Mouse (Mus musculus): Measurements from ENCODE around the gene Olfr764-ps1. TPM values are rescaled to one million over a fixed set of nuclear protein-coding genes. Genes with fewer than 3 reads are reported as not detected.
"Not testable (repeated sequence)": the region's sequence is repeated elsewhere in the genome, so short reads cannot be mapped to it uniquely, and the experiment has no call there.

Gene Olfr764-ps1
- total and polyA plus RNA-seq, 3 experiments: 0.11 TPM; not detected in 2

DNA sequence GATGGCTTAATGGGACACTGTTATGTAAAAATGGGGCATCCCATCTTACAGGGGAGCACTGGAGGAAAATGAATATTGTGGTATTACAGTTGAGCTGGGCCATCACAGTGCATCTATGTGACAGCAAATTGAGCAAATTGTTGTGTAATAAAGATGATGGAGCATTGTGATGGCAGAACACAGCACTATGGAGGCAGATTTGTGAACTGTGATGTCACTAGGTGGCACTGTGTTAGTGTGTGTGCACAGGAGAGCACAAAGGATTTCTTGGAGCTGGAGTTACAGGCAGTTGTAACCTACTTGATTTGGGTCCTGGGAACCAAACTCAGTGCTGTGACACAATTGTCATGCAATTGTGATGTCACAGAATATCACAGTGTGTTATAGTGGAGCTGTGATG lies 16.4 kb downstream of the Olfr764-ps1 start:
- Histone ChIP-seq H3K4me1 (ENCODE audit: insufficient read depth, low read depth, low read length) (no peaks in the 10 kb centered on the region), H3K9me3 (replicated peaks) (no peaks in the 10 kb centered on the region), H3K27me3 (ENCODE audit: insufficient read depth, low read length) (no peaks in the 10 kb centered on the region), H3K4me3 (ENCODE audit: low read depth, low read length) (no peak overlapping the region), H3K36me3 (replicated peaks) (no peaks in the 10 kb centered on the region)
- no peak for ATAC-seq (ENCODE audit: extremely low read depth, insufficient number of reproducible peaks, low FRiP score, poor library complexity, severe bottlenecking)
- no peak for DNase-seq (ENCODE audit: low spot score)
- TF ChIP-seq GATA2 (IDR thresholded peaks at IDR 0.05; ENCODE audit: borderline replicate concordance, low read depth, low read length): no peak
- no peak for TF ChIP-seq CTCF (IDR thresholded peaks at IDR 0.05; ENCODE audit: low read depth, low read length)
- no peak for TF ChIP-seq POLR2AphosphoS5 (IDR thresholded peaks at IDR 0.05; ENCODE audit: insufficient replicate concordance, low read depth, low read length)
- no peak for TF ChIP-seq GATA1 (IDR thresholded peaks at IDR 0.05; ENCODE audit: borderline replicate concordance, low read length)
- TF ChIP-seq TAL1 (conservative IDR thresholded peaks at IDR 0.05; ENCODE audit: low read depth, low read length): no peak

DNA sequence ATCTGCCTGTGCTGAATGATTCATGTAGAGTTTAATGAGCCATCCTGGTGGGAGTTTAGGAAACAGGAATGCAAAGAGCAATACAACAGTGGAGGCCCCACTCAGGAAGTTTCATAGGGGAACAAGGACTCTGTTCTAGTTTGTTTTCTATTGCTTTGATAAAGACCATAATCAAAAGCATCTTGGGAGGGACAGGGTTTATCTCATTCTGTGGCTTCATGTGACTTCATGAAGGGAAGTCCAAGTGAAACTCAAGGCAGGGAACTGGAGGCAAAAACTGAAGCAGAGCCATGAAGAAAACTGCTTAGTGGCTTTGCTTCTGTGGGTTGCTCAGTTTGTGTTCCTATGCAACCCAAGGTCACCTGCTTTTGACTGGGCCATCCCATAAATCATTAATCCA lies 25.2 kb downstream of the Olfr764-ps1 start:
- Histone ChIP-seq H3K27me3 (ENCODE audit: insufficient read depth, low read length) (no peaks in the 10 kb centered on the region), H3K9me3 (replicated peaks) (no peaks in the 10 kb centered on the region), H3K4me1 (ENCODE audit: insufficient read depth, low read depth, low read length) (no peaks in the 10 kb centered on the region), H3K4me3 (ENCODE audit: low read depth, low read length) (no peak overlapping the region), H3K36me3 (replicated peaks) (no peaks in the 10 kb centered on the region)
- ATAC-seq (ENCODE audit: extremely low read depth, insufficient number of reproducible peaks, low FRiP score, poor library complexity, severe bottlenecking): no peak
- TF ChIP-seq TAL1 (conservative IDR thresholded peaks at IDR 0.05; ENCODE audit: low read depth, low read length): no peak
- DNase-seq (ENCODE audit: low spot score): no peak

DNA sequence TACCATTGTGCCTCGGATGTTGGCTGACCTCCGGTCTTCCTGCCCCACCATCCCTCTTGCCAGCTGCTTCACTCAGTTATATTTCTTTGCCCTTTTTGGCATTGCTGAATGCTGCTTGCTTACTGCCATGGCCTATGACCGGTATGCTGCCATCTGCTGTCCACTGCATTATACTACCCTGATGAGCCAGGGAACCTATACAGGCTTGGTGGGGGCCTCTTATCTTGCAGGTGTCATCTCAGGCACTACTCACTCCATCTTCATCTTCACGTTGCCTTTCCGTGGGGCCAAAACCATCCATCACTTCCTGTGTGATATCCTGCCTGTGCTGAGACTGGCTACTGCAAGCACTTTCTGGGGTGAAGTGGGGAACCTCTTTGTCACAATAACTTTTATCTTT lies 28.2 kb downstream of the Olfr764-ps1 start:
- not testable (repeated sequence) for H3K36me3 ChIP-seq (replicated peaks); H3K4me3 ChIP-seq (ENCODE audit: low read depth, low read length); H3K27me3 ChIP-seq (ENCODE audit: insufficient read depth, low read length); H3K9me3 ChIP-seq (replicated peaks); H3K4me1 ChIP-seq (ENCODE audit: insufficient read depth, low read depth, low read length); DNase-seq (ENCODE audit: low spot score)
- ATAC-seq (ENCODE audit: extremely low read depth, insufficient number of reproducible peaks, low FRiP score, poor library complexity, severe bottlenecking): peak; percentile 65

DNA sequence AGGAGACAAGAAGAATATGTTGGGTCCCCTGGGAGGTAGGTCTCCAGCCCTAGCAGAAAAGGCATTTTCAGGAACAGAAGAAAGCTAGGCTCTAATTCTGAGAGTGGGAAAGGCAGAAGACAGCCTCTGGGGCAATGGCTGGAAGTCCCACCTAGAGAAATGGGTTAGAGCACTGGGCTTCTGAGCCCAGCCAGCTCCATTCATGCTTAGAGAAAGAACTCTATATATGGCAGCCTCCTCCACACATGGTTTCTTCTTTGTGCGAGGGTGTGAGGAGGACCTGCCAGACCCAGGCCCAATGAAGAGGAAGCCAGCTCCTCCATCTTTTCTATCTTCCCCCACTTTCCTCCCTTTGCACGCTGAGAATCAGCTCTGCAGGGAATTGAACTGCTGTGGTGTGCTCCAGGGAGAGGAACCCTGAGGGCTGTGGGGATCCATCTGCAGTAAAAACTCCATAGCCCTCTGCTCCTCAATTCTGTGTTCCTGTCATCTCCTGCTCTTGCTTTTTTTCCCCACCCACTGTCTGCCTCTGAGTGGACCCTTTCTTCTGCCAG lies 29.3 kb downstream of the Olfr764-ps1 start, which contains the start of gene Olfr763:
Gene Olfr763, plus strand, starts transcription at position 504 of the 554 bp plus-strand sequence.
- Histone ChIP-seq H3K9me3 (replicated peaks) (no peaks in the 10 kb centered on the region), H3K36me3 (replicated peaks) (no peaks in the 10 kb centered on the region), H3K4me3 (ENCODE audit: low read depth, low read length) (no peak within 1 kb of the TSS), H3K4me1 (ENCODE audit: insufficient read depth, low read depth, low read length) (no peaks in the 10 kb centered on the region), H3K27me3 (ENCODE audit: insufficient read depth, low read length) (no peaks in the 10 kb centered on the region)
- no peak for ATAC-seq (ENCODE audit: extremely low read depth, insufficient number of reproducible peaks, low FRiP score, poor library complexity, severe bottlenecking)
- TF ChIP-seq GATA2 (IDR thresholded peaks at IDR 0.05; ENCODE audit: borderline replicate concordance, low read depth, low read length) (no peak), CTCF (IDR thresholded peaks at IDR 0.05; ENCODE audit: low read depth, low read length) (no peak), TAL1 (conservative IDR thresholded peaks at IDR 0.05; ENCODE audit: low read depth, low read length) (no peak), GATA1 (IDR thresholded peaks at IDR 0.05; ENCODE audit: borderline replicate concordance, low read length) (no peak), POLR2AphosphoS5 (IDR thresholded peaks at IDR 0.05; ENCODE audit: insufficient replicate concordance, low read depth, low read length) (no peak)
- no peak for DNase-seq (ENCODE audit: low spot score)

DNA sequence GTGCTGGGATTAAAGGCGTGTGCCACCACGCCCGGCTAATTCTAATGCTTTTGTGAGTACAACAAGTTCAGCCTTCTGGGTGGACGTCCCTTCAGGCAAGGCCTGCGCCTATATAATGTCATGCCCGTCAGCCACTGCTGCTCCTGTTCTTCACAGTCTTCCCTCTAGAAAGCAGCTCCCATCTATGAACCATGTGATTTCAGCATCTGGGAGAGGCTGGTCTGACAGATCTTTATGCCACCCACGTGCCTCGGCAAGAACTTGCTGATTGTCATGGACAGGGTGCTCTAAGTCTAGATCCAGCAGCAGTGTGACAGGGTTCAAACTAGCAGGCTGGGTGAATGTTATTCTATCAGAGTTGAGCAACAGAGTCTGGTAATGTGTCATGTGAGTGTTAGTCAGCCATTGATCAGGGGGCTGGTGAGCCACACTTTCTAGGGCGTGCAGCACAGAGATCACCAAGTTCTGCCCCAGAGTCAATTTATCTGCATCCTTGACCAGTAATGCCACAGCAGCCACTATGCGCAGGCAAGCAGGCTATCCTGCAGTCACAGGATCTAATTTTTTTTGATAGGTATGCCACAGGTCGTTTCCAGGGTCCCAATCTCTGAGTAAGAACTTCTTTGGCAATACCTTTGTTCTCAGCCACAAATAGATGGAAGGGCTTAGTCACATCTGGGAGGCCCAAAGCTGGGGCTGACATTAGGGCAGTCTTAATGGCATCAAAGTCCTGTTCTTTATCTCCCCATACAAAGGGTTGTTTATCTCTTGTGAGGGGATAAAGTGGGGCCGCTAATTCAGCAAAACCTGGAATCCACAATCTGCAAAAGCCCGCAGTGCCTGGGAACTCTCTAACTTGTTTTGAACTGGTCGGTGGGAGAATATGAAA lies 35.4 kb downstream of the Olfr764-ps1 start:
- H3K4me3 ChIP-seq (ENCODE audit: low read depth, low read length): no peak overlapping the region
- no peaks in the 10 kb centered on the region for H3K9me3 ChIP-seq (replicated peaks)
- no peaks in the 10 kb centered on the region for H3K27me3 ChIP-seq (ENCODE audit: insufficient read depth, low read length)
- ATAC-seq (ENCODE audit: extremely low read depth, insufficient number of reproducible peaks, low FRiP score, poor library complexity, severe bottlenecking) (0 out of 2 replicates have a peak, but pooled peaks have one; percentile 6), DNase-seq (ENCODE audit: low spot score) (no peak)
- TF ChIP-seq POLR2AphosphoS5 (IDR thresholded peaks at IDR 0.05; ENCODE audit: insufficient replicate concordance, low read depth, low read length): no peak
- no peak for TF ChIP-seq GATA2 (IDR thresholded peaks at IDR 0.05; ENCODE audit: borderline replicate concordance, low read depth, low read length)
- TF ChIP-seq CTCF (IDR thresholded peaks at IDR 0.05; ENCODE audit: low read depth, low read length): no peak
- TF ChIP-seq GATA1 (IDR thresholded peaks at IDR 0.05; ENCODE audit: borderline replicate concordance, low read length): no peak
- peaks cover 2% of the 10 kb centered on the region; the same call in 1 of the 2 replicates for H3K4me1 ChIP-seq (ENCODE audit: insufficient read depth, low read depth, low read length)
- H3K36me3 ChIP-seq (replicated peaks): no peaks in the 10 kb centered on the region

DNA sequence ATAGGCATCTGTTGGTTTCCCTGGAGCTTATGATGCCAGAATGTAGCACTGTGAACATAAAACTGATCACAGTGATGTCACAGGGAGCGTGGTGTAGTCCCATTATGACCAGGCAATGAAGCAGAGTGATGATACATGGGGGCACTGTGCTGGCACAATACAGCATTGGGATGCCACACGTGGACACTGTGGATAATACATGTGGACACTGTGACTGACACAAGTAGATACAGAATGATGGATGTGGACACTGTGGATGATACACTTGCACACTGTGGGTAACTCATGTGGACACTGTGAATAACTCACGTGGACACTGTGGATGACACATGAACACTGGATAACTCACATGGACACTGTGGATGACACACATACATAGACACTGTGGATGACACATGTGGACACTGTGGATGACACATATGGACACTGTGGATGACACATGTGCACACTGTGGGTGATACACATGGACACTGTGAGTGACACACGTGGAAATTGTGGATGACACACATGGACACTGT lies 43.1 kb downstream of the Olfr764-ps1 start:
- no peak for DNase-seq (ENCODE audit: low spot score)

More for the DNA sequence above, 43.1 kb downstream of the Olfr764-ps1 start:
- H3K4me1 ChIP-seq (ENCODE audit: insufficient read depth, low read depth, low read length): peaks cover 4% of the 10 kb centered on the region; the same call in 1 of the 2 replicates
- H3K9me3 ChIP-seq (replicated peaks): no peaks in the 10 kb centered on the region
- TF ChIP-seq TAL1 (conservative IDR thresholded peaks at IDR 0.05; ENCODE audit: low read depth, low read length) (no peak), POLR2AphosphoS5 (IDR thresholded peaks at IDR 0.05; ENCODE audit: insufficient replicate concordance, low read depth, low read length) (no peak), GATA2 (IDR thresholded peaks at IDR 0.05; ENCODE audit: borderline replicate concordance, low read depth, low read length) (no peak), GATA1 (IDR thresholded peaks at IDR 0.05; ENCODE audit: borderline replicate concordance, low read length) (no peak), CTCF (IDR thresholded peaks at IDR 0.05; ENCODE audit: low read depth, low read length) (no peak)
- H3K27me3 ChIP-seq (ENCODE audit: insufficient read depth, low read length): no peaks in the 10 kb centered on the region
- no peak for ATAC-seq (ENCODE audit: extremely low read depth, insufficient number of reproducible peaks, low FRiP score, poor library complexity, severe bottlenecking)
- no peak overlapping the region; the same call in 1 of the 2 replicates for H3K4me3 ChIP-seq (ENCODE audit: low read depth, low read length)
- H3K36me3 ChIP-seq (replicated peaks): no peaks in the 10 kb centered on the region

All from G1E (cell line).